Mouse (Mus musculus) cerebellum, adult 9-11 months (tissue): ENCODE results near the gene Ywhab.
A peak's percentile ranks its signal among the peaks of the same experiment; 100 is the strongest.

Experiments
- DNase-seq: peaks from one replicate; pipeline ENCODE4 v3.0.0; 2022

The Ywhab gene

DNA sequence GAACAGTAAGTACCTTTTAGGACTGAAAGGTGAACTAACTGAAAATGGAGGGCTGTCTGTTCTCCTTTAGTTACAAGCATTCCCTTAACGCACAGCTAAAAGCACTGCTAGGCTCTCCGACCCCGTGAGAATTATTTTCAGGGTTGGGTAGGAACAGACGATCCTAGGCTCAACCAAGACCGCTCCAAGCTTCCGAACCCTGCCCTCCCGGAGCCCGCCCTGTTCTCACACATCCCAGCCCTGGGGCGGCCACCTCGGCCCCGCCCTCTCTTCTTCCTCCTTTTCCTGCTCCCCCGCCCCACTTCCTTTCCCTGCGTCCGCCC lies at the start of gene Ywhab:
Gene Ywhab, plus strand, starts transcription at position 307 of the 323 bp plus-strand sequence.
- DNase-seq: no peak

DNA sequence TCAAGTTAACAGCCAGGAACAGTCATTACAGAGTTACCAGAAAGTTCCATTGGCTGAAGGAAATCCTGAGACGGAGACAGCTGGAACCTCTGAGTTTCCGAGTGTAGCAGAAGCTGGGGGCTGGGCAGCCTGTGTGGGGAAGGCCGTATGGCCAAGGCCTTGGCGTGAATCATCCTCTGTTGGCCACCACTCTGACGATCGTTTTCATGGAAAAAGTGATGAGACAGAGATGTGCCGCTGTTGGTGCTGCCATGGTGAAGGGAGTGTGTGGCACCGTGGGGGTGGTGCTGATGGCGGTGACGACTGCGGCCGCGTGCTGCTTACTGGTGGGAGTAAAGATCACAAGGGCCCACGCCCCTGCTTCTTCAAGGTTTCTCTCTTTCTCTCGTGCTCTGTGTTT lies 48.5 kb upstream of the Ywhab start:
- DNase-seq: no peak

- DNase-seq: peak; percentile 87
Measured at GRCm38 (mm10) chr2:163947976-163948375, 46.8 kb upstream of the Ywhab start.

DNA sequence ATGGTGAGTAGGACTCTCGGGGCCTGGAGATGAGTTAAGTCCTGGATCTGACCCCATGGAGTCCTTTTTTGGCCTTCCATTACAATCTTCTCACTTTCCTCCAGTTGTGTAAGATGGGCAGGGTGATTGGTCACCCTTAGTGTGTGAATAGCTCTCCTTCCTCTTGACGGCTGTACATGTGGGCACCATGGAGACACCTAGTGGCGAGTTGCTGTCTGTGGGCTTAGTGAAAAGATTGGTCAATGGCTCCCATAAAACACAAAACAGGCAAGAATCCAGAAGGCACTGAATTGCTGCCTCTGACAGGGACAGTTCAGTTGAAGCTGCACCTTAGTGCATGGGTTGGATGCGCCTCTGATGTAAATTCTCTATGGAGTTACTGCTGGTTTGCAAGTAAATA lies 43.0 kb upstream of the Ywhab start:
- peak; percentile 85 for DNase-seq

- no peak for DNase-seq
Measured at GRCm38 (mm10) chr2:163953622-163954310, 41.0 kb upstream of the Ywhab start.

GRCm38 (mm10) chr2:163964606-163965560 lies 29.9 kb upstream of the Ywhab start:
- DNase-seq: peak; percentile 98

DNA sequence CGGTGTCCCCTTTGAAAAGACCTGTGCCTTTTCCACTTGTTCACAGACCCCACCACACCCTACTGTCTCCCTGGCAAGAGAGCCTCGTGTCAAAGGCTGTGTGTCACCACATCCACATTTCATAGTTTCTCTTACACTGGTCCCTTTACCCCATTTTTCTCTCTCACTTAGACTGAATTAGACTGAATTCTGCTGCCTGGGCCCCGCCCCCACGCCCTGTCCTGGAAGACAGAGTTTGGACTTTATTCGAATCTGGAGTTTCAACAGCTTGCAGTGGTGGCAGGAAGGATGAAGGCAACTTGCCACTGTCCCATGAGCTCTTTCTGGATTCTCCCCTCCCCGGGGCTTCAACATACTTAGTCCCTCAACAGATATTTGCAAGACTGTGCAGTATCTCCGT lies 29.1 kb upstream of the Ywhab start:
- peak; percentile 57 for DNase-seq

DNA sequence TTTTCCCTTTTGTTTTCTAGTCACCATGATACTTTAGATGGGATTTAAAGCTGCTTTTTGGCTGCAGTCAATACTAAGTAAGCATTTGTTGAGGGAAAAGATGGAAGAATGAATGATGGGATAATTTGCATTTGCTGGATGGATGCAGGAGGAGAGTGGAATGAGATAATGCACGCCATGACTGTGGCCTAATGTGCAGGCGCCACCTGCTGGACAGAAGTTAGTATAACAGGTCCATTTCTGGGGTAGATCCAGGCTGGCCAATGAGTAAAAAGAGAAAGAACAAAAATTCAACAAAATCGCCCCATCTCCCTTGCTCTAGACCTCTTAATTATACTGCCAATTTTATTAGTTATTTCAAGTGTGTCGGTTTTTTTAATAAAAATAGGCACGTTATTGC lies 26.2 kb upstream of the Ywhab start:
- DNase-seq: peak; percentile 70

DNA sequence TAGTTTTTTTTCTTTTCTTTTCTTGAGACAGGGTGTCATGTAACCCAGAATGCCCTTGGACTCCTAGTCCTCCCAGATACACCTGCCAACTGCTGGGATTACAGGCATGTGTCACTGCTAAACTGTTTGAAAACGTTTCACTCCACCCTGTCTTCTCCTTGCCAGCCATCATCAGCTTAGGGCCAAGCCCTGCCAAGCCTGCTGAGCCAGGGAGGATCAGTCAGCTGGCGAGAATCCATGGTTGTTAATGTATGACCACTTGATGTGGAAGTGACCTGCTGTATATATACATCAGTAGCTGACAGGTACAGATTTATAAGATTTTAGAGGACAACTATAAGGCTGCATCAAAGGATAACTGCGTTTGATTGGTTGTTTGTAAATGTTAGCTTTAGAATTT lies 24.4 kb upstream of the Ywhab start:
- no peak for DNase-seq

GRCm38 (mm10) chr2:163974056-163974455 lies 20.7 kb upstream of the Ywhab start:
- no peak for DNase-seq

DNA sequence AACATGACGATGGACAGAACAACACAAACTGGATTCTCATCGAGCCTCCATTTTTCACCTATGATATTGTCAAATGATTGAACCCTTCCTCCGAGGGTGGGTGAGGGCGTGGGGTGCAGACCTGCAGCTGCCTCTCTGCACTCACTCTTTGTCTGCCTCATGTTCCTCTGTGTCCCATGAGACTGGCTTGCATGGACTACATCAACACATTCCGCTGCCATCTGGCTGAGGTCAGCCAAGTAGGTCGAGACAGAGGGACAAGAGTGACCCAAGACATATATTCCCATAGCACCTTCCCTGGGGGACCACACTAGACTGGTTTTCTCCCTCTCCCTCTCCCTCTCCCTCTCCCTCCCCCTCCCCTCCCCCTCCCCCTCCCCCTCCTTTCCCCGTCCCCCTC lies 18.3 kb upstream of the Ywhab start:
- no peak for DNase-seq

GRCm38 (mm10) chr2:163987233-163987632 lies 7.5 kb upstream of the Ywhab start:
- no peak for DNase-seq

DNA sequence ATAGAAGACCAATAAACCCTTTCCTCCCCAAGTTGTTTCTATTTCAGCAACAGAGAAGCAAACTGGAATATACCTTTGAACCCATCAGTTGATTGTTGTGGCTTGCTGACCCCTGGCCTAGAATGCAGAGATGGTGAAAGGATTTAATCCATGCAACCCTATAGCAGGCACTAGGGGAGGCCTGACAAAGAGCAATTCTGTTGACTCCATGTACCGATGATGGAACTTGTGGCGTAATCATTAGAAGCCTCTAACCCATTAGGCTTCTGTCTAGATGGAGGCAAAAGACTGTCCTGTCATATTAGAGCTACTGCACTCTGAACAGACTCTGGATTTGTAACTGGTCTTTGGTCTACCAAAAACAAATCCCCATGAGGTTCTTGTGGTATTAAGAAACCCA lies 1.9 kb upstream of the Ywhab start:
- DNase-seq: no peak

- DNase-seq: peak; percentile 97
Measured at GRCm38 (mm10) chr2:163994977-163995862, 460 bp downstream of the Ywhab start.

DNA sequence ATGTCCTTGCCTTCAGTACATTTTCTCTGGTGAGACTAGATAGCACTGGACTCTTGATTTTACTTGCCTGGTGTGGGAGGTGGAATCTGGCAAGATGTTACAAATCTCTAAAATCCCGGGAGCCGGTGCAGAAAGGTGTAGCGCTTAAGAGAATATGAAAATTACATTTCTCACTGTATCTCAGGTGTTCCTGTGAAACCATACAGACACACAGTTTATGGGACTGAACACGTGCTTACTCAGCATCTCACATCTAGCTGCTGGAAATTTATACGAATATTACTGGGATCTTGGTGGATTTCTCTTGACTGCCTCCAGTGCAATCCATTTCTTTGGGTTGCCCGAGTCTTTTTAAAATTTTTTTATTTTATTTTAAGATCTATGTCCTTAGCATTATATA lies 1.5 kb downstream of the Ywhab start:
- no peak for DNase-seq

DNA sequence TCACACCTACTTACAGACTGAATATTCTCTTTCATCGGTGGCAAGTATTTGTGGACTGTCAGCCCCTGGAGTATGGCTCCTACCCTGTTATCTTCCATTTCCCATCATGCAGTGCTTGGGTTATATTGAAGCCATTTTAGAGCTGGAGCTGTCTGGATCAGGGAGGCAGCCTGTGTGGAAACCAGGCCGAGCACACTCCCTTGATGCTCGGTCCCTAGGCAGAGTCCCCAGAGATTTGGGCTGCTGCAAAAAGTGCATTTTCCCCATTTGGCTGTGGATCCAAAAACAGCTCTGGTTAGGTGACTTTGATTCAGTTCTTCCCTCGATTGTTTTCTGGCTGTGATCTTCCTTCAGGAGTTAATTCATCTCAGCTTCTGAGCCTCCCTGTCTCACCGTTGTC lies 2.1 kb downstream of the Ywhab start:
- DNase-seq: no peak

DNA sequence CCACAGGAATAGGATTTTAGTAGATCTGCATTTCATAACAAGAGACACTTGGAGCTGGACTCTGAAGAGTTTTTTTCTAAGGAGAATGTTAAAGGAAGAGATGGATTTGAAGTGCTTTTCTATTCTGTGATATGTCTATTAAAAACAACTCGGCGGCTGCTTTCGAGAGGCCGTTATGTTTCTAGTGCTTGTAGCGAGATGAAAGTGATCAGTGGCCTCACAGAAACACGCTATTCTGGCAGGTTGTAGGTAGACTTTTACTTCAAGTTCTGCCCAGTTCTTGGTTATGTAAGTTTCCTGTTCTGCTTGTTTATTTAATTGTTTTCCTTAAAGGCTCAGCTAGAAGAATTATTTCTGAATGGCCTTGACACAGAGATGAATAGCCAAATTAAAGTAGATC lies 4.2 kb downstream of the Ywhab start:
- no peak for DNase-seq

GRCm38 (mm10) chr2:164002637-164003036 lies 7.9 kb downstream of the Ywhab start:
- DNase-seq: no peak

GRCm38 (mm10) chr2:164004503-164004902 lies 9.7 kb downstream of the Ywhab start:
- no peak for DNase-seq

DNA sequence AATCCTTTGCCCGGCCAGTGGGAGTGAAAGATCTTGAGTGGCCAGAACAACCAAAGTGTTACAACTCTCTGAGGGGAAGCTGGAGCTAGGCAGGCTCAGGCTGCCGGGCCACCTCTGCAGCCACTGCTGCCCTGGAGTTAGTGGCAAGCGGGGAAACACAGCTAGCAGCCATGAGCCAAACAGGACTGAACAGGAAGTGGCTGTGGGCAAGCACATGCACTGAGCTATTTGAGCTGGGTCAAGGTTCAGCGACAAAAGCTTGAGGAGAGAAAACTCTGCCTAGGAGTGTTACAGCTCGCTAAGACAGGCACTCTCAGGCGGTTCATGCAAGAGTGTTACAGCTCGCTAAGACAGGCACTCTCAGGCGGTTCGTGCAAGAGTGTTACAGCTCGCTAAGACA lies 12.2 kb downstream of the Ywhab start:
- DNase-seq: no peak

DNA sequence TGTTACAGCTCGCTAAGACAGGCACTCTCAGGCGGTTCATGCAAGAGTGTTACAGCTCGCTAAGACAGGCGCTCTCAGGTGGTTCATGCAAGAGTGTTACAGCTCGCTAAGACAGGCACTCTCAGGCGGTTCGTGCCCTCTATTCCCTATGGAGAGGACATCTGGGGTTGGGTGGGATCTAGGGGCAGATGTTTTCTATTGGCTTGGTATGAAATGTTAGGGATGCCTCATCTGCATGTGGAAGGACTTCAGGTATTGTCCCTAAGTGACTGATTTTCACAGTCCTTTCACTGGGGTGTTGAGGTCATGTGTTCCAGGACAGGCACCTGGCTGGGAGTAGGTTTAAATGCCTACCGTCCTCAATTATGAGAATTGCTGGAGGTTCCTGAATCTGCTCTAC lies 12.8 kb downstream of the Ywhab start:
- no peak for DNase-seq

GRCm38 (mm10) chr2:164007987-164008545 lies 13.3 kb downstream of the Ywhab start:
- DNase-seq: no peak

GRCm38 (mm10) chr2:164009227-164009626 lies 14.5 kb downstream of the Ywhab start:
- no peak for DNase-seq
